Mouse (Mus musculus) spleen, adult 2 months (tissue): ENCODE data around the gene Wee1.

Source experiments
- CTCF ChIP-seq: fragments of 200-500 bp; IDR thresholded peaks from 2 replicates; pipeline ENCODE4 v1.5.1; 2011; ENCODE audit warnings: mild to moderate bottlenecking, inconsistent platforms; ENCODE audit not compliant: insufficient read depth, insufficient read length, insufficient replicate concordance; ENCODE audit errors: extremely low read depth
- POLR2A ChIP-seq: fragments of 200-500 bp; IDR thresholded peaks from 2 replicates; pipeline ENCODE4 v1.6.1; 2011; ENCODE audit warnings: low read depth, low read length, inconsistent platforms

DNA sequence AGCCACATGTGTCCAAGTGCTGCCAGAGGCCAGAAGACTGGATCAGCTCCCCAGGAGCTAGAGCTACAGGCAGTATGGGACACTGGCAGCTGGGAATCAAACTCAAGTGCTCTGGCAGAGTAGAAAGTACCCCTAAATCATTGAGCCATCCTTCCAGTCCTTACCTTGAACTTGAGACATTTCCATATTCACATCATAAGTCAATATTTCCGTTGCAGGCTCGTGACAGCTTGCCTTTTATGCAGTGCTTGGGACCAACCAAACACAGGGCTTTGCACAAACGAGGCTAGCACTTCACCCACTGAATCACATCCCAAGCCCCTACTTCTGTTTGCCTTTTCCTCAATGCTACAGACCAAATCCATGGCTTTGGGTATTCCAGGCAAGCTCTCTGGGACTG lies 36.2 kb downstream of the Wee1 start:
- TF ChIP-seq CTCF (no peak), POLR2A (no peak)
